Comparison of ENCODE assay signal across 20 mouse cellular contexts in genomic region chr8:112269214-112269566, GRCm38 (mm10).
A peak's percentile ranks its signal among the peaks of the same experiment; 100 is the strongest.
DNase-seq lines count a peak whose midpoint lies in the region; ATAC-seq lines count a peak whose summit lies in the region.
"Had no signal": no experiment of that assay in that cellular context is flagged by ENCODE, and none has a peak within 500 bp of the region (broad histone marks: within the 10 kb centered on the region; RNA-seq: fewer than 3 reads in every experiment).

No protein-coding gene starts in this region.

- no peak overlapping the region for H3K4me3 ChIP-seq in hindbrain, embryonic 14.5 days (replicated peaks; ENCODE audit: low read length)
- no peak overlapping the region for H3K4me3 ChIP-seq in midbrain, embryonic 15.5 days
- H3K4me3 ChIP-seq: gastrocnemius, adult 2 months; myocyte had no signal

- H3K9me3 ChIP-seq in hindbrain, embryonic 14.5 days (ENCODE audit: control insufficient read depth, low read length) = no peaks in the 10 kb centered on the region
- H3K9me3 ChIP-seq in midbrain, embryonic 15.5 days = no peaks in the 10 kb centered on the region

- no peaks in the 10 kb centered on the region; the same call in 1 of the 2 replicates for H3K4me1 ChIP-seq in hindbrain, embryonic 14.5 days (replicated peaks; ENCODE audit: control insufficient read depth, insufficient read depth, low read length)
- H3K4me1 ChIP-seq in midbrain, embryonic 15.5 days = peaks cover 16% of the 10 kb centered on the region

- intact Hi-C loops in left cerebral cortex, postnatal 10 days (cut with DNase I) = no loop called here

- ATAC-seq in hindbrain, embryonic 14.5 days (ENCODE audit: low FRiP score) = peak; percentile 53; the same call in 1 of the 2 replicates
- peak; percentile 74 for ATAC-seq in midbrain, embryonic 15.5 days (replicated peaks)
- ATAC-seq in megakaryocyte, adult 5-6 weeks (ENCODE audit: poor library complexity, severe bottlenecking) = no peak
- ATAC-seq: Patski had no signal

- peak overlapping the region; percentile 15 for H3K4me2 ChIP-seq in hindbrain, embryonic 14.5 days (replicated peaks)
- H3K4me2 ChIP-seq in midbrain, embryonic 15.5 days = peak overlapping the region; percentile 24
- H3K4me2 ChIP-seq: liver, embryonic 11.5 days; lung, embryonic 14.5 days had no signal

- H3K27me3 ChIP-seq in hindbrain, embryonic 14.5 days (ENCODE audit: control insufficient read depth, insufficient read depth, low read length) = no peaks in the 10 kb centered on the region
- no peaks in the 10 kb centered on the region for H3K27me3 ChIP-seq in midbrain, embryonic 15.5 days (replicated peaks)

- WGBS in hindbrain, embryonic 14.5 days = 21% methylated on average over 8 of the region's 8 CpGs
- WGBS in midbrain, embryonic 15.5 days = 10% methylated on average over 8 of the region's 8 CpGs

- peak overlapping the region; percentile 71 for H3K27ac ChIP-seq in hindbrain, embryonic 14.5 days
- H3K27ac ChIP-seq in midbrain, embryonic 15.5 days = peak overlapping the region; percentile 40
- H3K27ac ChIP-seq: gastrocnemius, adult 2 months; kidney, postnatal 0 days; macrophage had no signal

- no peaks in the 10 kb centered on the region for H3K36me3 ChIP-seq in hindbrain, embryonic 14.5 days (replicated peaks; ENCODE audit: control insufficient read depth, insufficient read depth)
- H3K36me3 ChIP-seq in midbrain, embryonic 15.5 days (replicated peaks) = no peaks in the 10 kb centered on the region

- no peak overlapping the region for H3K9ac ChIP-seq in hindbrain, embryonic 14.5 days
- H3K9ac ChIP-seq in midbrain, embryonic 15.5 days = no peak overlapping the region
- H3K9ac ChIP-seq: lung, embryonic 14.5 days had no signal

- DNase-seq in heart, adult 11 months = peak; percentile 44
- no peak for DNase-seq in heart, adult 9 months (ENCODE audit: low spot score in 2 of 2)
- DNase-seq in hindbrain, embryonic 14.5 days (ENCODE audit: low spot score) = no peak
- DNase-seq in left cerebral cortex, postnatal 10 days (ENCODE audit: extremely low spot score in 1 of 2, low spot score in 2 of 2) = no peak
- no peak for DNase-seq in right cerebral cortex, postnatal 10 days (ENCODE audit: low spot score in 2 of 2)
- no peak for DNase-seq in heart, adult 8-10 months (ENCODE audit: low spot score)
- DNase-seq: adrenal gland, postnatal 36 days; cerebellum, adult 9-10 months; gastrocnemius, adult 2 months; heart, adult 18-20 months; retina, postnatal 1 day; thymus, postnatal 14 days had no signal
